Mouse (Mus musculus) cerebellum, adult (tissue): ENCODE results near the gene Ppp1r3f.

Source experiments
- ATAC-seq: cut with Nextera tagmentation; 2 replicates; pipeline ENCODE4 v1.9.2; 2017; ENCODE audit warnings: mild to moderate bottlenecking, moderate library complexity, mixed read lengths; ENCODE audit not compliant: insufficient number of reproducible peaks, low FRiP score, low TSS enrichment

Ppp1r3f gene

DNA sequence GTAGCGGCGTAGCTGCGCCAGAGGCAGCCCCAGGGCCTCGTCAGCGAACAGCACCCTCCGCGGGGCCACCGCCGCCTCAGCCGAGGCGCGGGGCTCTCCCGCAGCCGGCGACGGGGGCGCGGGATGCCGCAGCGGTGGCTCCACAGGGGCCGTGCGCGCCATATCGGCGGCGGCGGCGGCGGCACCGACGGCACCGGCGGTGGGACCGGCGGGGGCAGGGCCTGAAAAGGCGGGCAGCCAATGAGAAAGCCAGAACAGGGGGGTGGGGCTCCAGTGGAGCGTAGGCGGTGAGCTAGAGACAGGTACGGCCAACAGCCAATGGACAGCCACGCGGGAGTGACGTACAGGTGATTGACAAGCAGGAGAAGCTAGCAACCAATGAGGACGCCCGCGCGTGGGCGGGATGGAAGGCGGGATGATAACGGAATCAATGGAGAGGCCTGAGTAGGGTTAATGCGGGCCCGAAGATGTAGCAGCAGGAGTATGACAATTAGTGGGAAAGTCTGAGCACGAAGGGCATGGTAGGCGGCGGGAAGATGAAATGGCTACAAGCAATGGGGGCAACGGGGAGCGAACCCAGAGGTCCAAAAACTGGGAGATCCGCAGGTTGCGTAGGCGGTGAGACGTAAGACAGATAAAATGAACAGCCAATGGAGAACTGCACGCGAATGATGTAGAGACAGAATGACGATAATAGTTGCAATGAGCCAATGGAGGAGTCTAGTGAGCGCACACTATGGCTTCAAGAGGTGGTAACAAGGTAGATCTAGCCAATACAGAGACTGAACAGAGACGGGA is at the start of gene Ppp1r3f:
Ppp1r3f (minus strand) TSS at position 197 of the 798 bp plus-strand sequence.
- peak; percentile 96 for ATAC-seq

DNA sequence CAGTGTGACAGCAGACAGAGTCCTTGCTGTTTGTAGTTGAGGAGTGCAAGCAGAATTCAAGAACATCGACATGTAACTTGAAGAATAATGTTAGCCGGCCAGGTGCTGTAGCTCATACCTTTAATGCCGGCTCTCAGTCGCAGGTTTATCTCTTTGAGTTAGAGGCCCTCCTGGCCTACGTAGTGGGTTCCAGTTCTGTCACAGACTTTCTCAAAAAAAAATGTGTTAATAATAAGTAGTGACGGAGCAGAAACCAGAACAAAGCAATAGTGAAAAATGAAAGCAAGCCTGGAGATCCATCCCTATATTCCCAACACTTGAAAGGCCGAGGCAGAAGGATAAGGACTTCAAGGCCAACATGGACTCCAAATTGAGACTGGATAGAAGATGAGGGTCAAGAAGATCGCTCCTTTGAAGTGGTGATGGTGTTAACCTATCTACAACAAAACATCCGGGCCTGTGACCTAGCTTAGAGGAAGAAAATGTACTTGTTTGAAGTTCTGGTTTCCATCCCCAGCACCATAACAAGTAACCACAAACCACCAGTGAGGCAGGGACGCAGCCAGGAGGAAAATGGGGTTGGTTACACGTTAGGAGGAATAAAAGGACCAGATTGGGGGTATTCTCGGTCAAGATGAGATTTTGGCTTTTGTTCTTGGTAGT is 43.9 kb upstream of the Ppp1r3f start:
- ATAC-seq = no peak

DNA sequence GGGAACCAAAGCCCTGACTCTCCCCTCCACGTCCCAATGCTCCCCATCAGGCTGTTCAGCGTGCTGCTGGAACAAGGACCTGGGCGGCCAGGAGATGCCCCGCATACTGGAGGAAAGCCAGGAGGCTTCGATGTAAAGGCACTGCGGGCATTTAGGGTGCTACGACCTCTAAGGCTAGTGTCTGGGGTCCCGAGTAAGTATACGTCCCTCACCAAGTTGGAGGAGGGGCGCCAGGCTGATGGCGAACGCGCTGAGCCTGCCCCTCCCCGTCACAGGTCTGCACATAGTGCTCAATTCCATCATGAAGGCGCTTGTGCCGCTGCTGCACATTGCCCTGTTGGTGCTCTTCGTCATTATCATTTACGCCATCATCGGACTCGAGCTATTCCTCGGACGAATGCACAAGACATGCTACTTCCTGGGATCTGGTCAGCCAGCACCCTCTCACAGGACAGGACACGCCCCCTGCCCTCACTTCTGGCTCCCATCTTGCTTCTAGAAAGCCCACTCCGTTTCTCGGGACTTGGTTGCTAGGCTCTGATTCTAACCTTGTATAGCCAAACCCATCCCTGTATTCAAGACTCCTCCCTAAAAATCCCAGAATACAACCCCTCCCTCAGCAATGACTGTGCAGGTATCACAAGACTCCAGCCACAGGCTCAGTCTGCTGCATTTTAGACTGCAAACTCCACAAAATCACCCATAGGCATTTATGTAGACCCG is 36.6 kb upstream of the Ppp1r3f start:
- ATAC-seq = peak; percentile 58; the same call in 1 of the 2 replicates

DNA sequence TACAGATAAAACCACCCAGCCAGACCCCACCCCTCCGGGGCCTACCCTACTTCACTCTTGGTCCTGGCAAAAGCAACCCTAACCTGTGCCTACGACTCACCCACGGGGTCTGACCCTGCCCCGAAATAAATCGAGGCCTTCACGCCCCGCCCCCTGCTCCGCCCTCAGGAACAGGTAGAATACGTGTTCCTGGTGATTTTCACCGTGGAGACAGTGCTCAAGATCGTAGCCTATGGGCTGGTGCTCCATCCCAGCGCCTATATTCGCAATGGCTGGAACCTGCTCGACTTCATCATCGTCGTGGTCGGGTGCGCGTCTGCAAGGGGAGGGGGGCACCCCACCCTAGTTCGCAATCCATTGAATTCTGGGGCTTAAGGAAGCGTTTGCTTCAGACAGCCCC is 36.0 kb upstream of the Ppp1r3f start:
- ATAC-seq = 0 out of 2 replicates have a peak, but pooled peaks have one; percentile 32

DNA sequence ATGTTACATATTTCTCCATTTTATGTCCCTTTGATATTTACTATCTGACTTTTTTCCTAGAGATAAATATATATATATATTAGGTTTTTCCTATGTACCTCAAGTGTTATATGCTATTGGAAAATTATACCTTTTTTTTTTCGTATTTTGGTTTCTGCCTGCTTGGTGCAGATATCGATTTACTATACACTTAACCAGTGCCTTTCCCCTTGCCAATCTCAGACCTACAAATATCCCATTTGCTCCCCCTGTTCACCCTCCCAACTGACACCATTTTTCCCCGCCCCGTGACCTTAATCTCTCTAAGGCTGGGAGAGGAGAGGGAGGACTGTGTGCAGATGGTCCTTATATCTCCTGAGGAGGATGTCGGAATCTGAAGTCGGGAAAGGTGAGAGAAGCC is 32.7 kb upstream of the Ppp1r3f start, which contains the start of gene Cacna1f:
Cacna1f (plus strand) TSS at position 301 of the 400 bp plus-strand sequence.
- no peak for ATAC-seq

DNA sequence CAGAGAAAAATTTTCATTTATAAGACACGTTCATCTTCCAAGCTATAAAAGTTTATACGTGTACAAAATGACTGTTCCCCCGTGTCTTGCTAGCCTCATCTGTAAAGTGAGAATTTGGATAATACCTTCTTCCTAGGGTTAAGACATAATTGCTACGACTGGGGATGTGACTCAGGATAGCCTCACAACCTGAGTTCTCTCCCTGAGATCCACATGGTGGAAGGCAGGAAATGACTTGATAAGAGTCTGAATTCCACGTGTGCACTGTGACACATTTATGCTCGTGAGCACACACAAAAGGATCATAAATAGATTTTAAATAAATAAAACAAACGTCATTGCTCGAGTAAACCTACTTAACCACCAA is 31.5 kb upstream of the Ppp1r3f start:
- no peak for ATAC-seq

DNA sequence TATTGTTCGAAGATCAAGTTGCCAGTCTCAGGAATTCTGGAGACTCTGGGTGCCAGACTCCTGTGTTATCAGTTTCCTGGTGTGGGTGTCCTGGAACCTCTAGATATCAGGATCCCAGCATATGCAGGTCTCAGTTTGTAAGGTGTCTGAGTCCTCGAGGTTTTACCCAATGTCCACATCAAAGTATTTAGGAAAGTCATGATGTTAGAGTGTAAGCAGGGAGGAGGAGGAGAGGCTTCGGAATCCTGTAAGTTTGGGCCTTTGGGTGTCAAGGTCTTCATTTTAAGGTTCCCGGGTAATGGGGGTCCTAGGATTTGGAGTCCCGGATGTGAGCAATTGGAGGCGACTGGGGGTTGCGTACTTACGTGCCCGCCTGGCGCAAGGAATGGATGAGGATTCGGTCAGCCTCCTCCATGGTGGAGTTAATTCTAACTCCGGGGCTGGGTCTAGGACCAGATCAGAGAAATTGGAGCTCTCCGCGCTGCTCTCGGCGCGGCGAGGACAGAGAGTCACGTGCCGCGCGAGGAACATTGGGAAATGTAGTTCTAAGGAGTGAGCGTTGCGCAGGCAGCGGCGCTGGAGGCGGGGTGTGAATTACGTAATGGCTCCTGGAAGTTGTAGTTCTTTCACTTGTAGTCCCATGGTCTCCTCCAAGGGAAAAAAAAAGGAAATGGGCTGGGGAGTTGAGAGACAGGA is 30.9 kb upstream of the Ppp1r3f start, which contains the start of gene Ccdc22:
Ccdc22 (minus strand) TSS at position 639 of the 696 bp plus-strand sequence.
- ATAC-seq = peak; percentile 92

DNA sequence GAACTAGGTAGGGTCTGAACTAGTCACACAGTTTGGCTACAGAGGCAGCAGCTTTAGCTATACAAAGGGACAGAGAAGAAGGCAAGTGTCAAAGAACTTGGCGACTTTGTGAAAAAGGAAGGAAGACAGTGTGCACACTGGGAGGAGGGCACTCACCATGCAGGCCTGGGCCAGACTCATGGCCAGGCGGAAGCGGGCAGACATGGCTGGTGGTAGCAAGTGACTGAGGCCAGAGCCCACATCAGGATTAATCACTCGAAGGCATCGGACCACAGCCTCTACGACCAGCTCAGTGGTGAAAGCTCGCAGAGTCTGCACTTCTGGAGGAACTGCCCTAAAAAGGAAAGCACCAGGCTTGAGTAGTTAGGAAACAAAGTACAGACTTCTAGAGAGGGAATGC is 29.9 kb upstream of the Ppp1r3f start:
- no peak for ATAC-seq

DNA sequence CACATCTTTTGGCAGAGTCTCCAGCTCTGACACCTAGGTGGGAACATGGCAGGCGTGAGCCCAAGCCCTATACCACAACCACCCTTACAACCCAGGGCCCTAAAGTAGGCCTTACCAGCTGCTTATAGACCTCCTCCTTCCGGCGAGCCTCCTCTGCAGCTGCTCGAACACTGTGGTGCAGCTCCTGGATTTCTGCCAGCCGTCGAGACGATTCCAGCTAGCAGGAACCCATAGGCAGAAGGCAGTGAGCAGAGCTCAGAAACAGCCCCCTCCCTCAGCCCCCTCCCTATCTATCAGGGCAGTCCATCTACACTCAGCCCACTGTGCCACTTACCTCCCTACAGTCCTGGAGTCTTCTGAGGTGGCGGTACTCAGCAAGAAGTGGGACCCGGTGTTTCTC is 21.3 kb upstream of the Ppp1r3f start:
- ATAC-seq = no peak

DNA sequence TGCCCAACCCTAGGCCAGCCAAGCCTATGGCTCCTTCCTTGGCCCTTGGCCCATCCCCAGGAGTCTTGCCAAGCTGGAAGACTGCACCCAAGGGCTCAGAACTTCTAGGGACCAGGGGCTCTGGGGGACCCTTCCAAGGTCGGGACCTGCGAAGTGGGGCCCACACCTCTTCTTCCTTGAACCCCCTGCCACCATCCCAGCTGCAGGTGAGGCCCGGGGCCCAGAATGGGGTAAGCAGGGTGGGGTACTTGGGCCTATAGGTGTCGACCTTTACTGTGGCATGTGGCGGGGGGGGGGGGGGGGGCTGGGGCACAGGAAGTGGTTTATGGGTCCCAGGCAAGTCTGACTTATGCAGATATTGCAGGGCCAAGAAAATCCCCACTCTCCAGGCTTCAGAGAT is 12.3 kb upstream of the Ppp1r3f start:
- ATAC-seq = no peak

DNA sequence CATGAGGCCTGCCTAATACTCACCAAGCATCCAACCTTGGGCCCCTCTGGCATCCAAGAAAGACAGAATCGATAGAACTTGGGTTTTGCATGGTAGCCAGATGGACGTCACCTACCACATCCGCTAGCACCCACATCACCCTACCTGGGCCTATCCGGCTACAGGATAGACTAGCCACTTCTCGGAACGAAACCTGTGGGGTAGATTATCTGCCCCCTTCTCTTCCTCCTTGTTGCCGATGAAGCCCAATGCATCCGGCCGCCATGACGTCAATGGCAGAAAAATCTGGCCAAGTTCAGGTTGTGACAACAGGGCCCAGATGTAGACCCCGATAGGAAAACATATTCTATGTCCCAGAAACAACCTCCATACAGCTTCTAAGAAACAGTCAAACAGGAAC is 9.8 kb upstream of the Ppp1r3f start:
- ATAC-seq = no peak

DNA sequence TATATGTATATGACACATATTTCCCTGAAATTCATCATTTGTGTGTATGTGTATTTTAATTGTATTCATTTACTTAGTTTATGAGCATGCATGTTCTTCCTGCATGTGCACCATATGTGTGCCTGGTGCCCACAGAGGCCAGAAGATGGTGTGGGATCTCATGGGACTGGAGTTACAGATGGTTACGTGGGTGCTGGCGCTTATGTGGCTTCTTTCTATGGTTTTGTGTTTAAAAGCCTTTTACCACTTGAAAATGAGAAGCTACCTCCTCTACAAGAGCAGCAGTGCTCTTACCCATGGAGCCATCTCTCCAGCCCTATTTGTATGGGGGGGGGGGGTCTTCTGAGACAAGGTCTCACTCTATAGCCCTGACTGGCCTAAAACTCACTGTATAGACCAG is 7.1 kb upstream of the Ppp1r3f start:
- no peak for ATAC-seq

DNA sequence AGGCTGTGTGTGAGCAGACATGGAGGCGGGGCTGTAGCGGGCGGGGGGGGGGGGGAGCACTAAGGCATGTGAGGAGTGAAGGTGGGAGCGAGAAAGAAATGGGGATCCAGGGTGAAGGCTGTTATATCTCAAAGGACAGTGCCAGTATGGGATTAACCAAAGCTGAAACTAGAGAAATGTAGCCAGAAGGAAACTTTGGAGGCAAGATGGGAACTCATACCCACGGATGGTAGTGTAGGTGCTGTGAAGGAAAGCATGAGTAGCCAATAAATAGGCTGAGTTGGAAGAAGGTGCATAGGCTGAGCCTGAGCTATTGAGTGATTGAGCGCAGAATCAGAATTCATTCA is 775 bp upstream of the Ppp1r3f start:
- ATAC-seq = 0 out of 2 replicates have a peak, but pooled peaks have one; percentile 2

DNA sequence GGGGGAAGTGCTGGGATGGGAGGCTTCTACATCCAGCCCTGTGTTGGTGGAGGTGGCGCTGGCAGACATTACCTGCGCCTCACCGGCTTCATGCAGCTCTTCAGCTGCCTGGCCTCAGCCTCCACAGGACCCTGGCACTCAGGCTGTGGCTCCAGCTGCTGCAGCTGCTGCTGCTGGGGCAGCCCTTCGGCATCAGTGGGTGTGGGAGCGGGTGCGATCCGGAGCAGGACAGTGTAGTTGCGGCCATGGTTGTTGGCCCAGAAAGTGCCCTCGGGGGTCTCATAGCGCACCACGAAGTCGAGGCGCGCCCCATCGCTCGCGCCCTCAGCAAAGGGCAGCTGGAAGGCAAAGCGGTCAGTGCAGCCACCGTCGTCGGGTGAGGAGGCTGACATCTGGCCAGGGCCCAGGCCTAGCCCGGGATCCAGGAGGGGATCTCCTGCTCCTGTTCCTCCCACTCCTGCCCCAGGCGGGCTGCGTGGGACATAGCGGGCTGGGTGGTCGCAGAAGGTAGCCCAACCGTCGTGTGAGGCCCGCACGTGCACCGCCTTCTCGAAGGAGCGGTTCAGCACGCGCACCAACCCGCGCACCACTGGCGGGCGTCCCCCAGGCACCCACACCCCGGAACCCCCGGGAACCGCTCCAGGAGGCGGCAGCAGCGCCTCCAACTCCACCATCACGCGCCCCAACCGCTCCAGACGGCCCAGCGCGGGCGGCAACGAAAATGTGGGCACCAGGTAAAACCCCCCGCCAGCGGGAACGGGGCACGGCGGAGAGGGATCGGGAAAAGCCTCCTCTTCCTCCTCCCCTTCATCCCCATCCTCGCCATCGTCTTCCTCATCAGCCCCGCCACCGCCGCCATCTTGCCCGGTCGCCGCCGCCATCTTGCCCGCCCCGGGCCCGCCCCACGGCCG is 652 bp downstream of the Ppp1r3f start, which contains the start of gene Foxp3:
Foxp3 (plus strand) TSS at position 469 of the 911 bp plus-strand sequence.
- no peak for ATAC-seq

DNA sequence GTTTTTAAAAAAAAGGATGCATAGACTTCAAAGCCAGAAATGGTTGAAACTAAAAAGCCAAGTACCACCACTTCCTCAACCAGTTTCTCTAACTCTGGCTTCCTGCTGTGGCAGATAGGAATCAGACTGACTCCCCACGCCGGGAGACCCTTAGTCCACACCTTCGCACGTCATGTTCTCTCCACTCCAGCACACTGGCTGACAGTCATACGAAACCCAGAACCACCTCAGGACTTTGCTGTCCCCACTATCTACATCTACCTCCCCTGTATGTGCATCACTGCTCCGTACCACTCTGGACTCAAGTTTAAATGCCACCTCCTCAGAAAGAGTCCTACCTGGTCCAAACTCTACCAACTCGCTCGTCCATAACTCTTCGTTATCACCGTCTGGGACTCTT is 1.6 kb downstream of the Ppp1r3f start:
- ATAC-seq = no peak

DNA sequence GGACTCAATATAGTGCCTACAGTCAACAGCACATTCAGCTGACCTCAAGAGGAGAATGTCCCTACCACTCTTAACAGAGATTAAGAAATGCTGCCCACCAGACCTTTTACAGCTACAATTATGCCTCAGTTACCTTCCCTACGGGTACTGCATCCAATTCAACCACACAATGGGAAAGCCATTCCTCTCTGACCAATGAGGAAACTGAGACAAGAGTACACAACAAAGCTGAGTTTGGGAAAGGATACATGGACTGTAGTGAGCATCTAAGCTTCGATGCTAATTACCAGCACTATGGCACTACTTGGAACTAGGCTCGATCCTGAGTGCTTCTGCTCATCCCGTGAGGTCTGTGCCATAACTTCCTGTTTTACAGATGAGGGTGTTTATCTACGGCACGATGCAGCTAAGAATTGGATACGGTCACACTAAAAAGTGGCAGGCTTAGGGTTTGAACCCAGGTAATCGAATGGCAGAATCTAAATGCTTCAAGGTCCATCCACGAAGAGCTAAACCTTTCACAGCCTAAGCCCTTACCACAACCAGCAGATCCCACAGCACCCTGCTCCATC is 2.4 kb downstream of the Ppp1r3f start:
- ATAC-seq = no peak

DNA sequence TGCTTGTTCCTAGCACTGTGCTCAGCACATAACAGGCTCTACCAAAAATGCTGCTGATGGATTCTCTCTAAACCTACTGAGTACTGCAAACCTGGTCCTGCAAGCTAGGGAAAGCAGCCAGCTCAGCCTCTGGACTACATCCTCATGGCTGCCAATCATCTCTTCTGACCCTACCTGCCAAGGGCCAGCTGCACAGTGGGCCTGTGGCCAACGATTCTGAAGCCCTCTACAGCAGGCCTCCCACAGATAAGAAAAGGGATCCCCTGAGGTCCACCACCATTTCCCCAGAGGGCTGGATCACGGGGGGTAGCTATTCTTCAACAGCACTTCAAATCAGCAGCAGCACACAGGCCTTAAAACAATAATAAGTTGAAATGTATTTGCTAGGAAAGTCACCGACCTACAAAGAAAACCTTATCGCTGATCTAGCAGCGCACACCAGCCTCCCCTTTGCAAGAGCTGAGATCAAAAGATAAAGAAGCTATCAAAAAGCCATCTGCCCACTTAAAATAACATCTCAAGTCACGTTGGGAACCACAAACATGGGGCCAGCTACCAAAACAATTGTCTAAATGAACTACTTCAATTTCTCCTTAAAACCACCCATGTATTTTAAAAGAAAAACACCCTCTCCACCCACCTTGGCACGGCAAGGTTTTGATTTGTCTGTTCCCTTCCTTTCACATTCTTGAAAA is 3.5 kb downstream of the Ppp1r3f start:
- ATAC-seq = no peak

DNA sequence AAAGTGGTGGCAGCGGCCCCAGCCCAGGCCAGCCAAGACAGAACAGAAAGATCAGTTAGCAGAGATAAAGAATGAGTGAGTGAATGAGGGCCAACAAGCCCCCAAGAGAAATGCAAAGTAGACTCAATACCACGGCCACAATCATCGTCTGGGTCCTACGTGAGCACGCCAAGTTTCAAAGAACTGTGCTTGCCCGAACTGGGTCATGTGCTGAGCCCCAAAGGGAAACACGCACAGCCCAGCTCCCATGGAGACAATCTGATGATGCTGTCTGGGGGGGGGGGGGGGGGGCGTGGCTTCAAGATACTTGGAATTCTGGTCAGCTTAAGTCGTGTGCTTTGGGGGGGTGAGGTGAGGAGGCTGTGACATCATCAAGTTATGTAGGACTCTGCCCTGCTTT is 6.6 kb downstream of the Ppp1r3f start:
- no peak for ATAC-seq

DNA sequence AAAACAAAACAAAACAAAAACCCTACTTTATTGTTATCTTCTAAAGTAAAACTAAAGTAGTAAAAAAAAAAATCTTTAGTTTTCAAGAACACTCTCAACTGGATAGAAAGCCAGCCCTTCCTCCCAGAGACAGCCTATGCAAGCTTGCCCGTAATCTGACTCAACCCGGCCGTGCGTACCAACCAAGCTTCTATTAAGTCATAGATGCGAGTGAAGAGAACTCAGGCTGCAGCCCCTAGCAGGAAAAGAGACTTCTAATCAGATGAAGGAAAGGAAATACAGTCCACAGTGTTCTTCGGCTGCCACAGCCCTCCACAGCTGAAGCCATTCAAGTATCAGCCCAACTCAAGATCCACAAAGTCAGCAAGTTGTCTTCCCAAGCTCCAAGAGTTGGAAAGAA is 7.7 kb downstream of the Ppp1r3f start:
- ATAC-seq = no peak
